Mouse (Mus musculus) layer of hippocampus, adult 18-20 months (tissue): ENCODE measurements at regions not wholly inside any gene's neighbourhood (a gene's known extent, or its start where the extent isn't known, plus 50 kb on each side); places are given as distances from the start of the nearest gene placed in this dataset.

Experiments used
- DNase-seq, 2 experiments: peaks; one replicate each; pipeline ENCODE4 v3.0.0; 2022; ENCODE audit warnings: low spot score in 2 of 2

GRCm38 (mm10) chr13:106738011-106738410 lies 198.7 kb downstream of the Ipo11 start:
- DNase-seq = no peak

- DNase-seq = no peak
Observed at GRCm38 (mm10) chr13:106734323-106734722, 202.4 kb downstream of the Ipo11 start.

GRCm38 (mm10) chr13:106732906-106733305 lies 203.9 kb downstream of the Ipo11 start:
- DNase-seq = no peak

DNA sequence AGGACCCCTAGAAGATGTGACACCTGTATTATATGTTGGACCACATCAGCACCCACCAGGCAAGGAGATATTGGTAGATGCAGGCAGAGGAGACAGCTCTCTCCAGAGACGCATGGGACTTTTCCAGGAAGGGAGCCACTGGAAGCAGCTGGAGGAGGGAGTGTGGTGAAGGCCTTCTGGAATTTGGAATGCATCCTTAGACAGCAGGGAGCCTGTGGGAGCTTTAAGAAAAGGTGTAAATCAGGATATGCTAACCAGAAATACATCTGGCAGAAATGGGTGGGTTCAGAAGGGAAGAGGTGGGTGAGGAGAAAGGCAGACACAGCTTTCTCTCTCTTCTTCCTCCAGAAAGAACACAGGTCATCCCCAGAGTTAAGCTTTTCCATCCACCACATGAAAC lies 213.4 kb downstream of the Ipo11 start:
- no peak for DNase-seq

GRCm38 (mm10) chr13:106721167-106721566 lies 215.6 kb downstream of the Ipo11 start:
- no peak for DNase-seq

- DNase-seq = peak in 1 of 2 experiments; percentile 44
Observed at GRCm38 (mm10) chr13:106715771-106716170, 221.0 kb downstream of the Ipo11 start.

- no peak for DNase-seq
Observed at GRCm38 (mm10) chr13:106715234-106715633, 221.5 kb downstream of the Ipo11 start.

GRCm38 (mm10) chr13:106710580-106710979 lies 226.2 kb downstream of the Ipo11 start:
- DNase-seq = no peak

- DNase-seq = no peak
Observed at GRCm38 (mm10) chr13:106700376-106700775, 236.4 kb downstream of the Ipo11 start.

GRCm38 (mm10) chr13:106699957-106700356 lies 236.8 kb downstream of the Ipo11 start:
- peak in 1 of 2 experiments; percentile 24 for DNase-seq

DNA sequence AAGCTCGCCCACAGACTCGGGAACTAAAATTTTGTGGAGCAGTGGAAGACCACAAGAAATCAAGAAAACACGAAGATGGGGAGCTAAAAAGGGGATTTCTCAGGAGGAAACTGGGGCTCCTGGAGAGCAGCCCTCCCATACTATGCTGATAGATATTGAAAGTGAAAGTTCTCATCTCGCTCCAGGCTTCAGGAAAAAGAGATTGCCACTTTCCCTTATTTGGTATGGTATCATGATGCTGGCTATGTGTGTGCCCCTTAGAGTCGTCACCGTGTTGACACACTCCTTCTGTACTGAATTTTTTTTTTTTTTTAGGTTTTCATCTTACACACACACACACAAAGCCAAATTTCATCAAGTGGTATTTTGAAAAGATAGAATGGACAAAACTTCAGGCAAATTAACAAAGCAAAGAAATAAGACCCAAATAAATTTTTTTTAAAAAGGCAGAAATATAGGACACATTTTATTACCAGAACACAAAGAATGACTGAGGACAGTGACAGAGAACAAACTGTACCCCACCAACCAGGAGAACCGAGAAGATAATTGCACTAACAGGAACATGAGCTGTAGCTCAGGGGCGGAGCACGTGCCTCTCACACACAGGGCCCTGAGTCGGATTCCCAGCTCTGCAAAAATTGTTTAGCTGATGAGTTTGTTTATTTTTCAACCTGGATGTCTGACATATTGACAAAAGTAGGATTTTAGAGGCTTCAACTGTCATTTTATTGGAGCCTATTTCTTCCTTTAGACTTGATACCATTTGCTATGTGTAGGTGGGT lies 244.8 kb downstream of the Ipo11 start:
- no peak for DNase-seq

DNA sequence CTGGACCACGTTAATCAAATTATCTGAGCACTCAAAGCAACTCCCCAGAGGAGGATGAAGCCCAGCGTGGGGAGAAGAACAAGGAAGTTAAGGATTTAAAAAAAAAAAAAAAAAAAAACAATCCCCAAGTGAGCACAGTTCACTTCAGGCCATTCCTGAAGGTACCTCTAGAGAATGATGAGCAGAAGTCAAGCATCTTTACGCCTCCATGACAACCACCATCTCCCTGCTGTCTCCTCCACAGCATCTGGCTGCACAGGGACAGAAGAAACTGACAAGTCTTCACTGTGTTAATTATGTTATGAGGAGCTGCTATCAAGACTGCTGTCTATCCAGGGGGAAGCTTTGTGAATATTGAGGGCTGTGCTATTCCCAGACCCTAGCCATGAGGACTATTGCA lies 246.6 kb downstream of the Ipo11 start:
- DNase-seq = peak; percentile 18 to 53

- DNase-seq = no peak
Observed at GRCm38 (mm10) chr13:106689618-106690017, 247.1 kb downstream of the Ipo11 start.

DNA sequence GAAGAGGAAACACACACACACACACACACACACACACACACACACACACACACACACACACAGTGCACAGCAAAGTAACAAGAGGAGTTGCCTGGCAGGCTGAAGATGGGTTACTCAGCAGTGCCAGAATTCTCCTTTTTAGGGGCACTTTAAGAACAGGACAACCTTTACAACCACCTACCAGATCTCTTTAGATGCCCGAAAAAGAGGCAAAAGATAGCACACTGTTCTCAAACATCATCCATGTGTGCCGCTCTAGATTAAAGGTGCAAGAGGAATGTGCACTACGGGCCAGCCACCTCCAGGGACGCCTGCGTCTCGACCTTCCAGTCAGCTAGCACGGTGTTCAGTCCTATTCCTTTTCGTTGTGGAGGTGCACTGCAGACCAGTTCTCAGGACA lies 247.7 kb downstream of the Ipo11 start:
- no peak for DNase-seq

DNA sequence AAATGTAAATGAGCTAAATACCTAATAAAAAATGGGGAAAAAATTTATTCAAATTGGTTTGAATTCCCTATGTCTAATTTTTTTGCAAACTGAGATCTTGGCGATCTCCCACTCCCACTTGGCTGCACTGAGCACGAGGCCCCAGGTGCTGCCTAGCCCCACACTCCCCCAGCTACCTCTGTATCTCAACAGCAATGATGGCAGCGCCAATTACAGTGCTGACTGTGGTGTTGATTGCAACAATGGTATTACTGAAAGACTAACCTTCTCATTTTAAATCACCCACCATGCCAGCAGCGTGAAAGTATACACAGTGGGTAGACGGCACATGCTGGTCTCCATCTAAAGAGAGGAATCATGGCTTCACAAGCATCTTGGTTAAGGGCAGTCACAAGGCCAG lies 267.1 kb downstream of the Ipo11 start:
- no peak for DNase-seq

DNA sequence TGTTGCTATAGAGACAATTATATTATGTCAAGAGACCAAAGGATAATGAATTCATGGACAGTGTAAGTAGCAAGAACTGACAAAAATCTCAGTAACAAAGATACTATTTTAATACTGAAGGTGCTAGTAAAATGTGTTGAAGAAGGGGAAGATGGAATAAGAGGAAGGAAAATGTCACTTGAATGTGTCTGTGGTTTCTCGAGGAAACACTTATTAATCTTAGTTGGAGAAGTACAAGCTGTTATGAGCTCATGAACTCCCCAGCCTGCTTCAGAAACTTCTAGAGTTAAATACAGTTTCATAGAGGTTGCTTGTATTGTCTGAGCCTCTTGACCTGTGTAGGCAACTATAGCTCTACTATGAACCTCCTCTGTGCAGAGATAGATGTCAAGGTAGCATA lies 274.6 kb downstream of the Ipo11 start:
- DNase-seq = no peak

- DNase-seq = no peak
Observed at GRCm38 (mm10) chr13:106649363-106649762, 287.4 kb downstream of the Ipo11 start.

GRCm38 (mm10) chr13:106643302-106643975 lies 293.3 kb downstream of the Ipo11 start:
- DNase-seq = no peak

DNA sequence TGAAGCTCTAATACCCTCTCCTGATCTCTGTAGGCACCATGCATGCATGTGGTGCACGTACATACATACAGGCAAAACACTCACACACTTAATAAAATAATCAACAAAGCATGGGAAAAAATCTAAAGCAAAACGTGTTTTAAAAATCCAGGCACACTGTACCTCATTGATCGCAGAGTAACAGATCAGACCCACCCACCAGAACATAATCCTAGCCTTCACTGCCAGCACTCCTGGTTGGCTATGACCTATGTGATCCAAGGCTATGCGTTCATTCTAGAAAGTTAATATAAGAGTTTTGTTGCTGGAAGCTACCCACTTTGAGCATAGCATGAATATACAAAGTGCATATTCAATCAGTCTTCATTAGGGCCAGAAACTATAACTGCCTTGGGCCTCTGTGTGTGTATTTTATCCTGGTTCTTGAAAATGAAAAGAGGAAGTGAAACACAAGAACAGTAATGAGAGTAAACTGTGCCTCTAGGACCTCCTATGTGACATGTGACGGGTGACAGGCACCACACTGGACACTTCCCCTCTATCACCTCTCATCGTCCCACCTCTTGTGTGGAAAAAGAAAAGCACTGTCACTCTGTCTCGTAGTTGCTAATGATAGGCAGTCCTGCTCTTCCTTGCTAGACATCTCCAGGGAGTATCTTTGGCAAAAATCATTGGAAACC lies 297.9 kb downstream of the Ipo11 start:
- DNase-seq = no peak

DNA sequence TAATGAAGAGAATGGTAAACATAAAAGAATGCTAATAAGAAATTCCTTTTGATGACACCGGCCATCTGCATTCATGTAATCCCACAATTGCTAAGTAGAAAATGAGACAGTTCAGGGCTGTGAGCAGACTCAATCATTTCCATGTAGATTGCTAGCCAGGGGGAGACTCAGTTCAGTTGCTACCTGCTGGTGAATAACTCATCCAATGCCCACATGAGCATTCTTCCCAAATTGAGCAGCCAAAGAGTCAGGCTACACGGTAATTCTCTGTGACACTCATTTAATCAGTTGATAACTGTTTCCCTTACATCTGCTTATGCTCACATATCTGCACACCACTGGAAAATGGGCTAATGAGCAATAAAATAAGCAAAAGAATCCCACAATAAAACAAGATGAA lies 345.0 kb downstream of the Ipo11 start:
- DNase-seq = no peak

- DNase-seq = no peak
Observed at GRCm38 (mm10) chr13:106567658-106568359, 368.9 kb downstream of the Ipo11 start.

DNA sequence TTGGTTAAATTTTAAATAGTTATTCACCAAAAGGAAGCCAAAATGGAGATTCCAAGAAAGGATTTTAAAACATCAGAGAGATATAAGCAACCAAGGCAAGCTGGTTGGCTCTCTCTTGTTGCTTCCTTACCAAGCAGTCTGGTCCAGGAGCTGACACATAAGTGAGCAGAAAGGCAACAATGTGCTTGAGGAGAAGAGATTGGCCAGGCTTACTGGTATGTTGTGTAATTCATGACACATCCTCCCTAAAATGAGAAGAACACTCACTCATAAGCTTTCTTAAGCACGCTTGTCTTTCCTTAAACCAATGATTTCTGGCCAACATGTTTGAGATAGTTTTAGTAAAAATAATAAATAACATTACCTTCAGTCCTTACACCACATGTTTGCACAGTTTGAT lies 374.2 kb downstream of the Ipo11 start:
- DNase-seq = no peak
